Mouse (Mus musculus): ENCODE data around the gene Atp7a. TPM values are rescaled to one million over a fixed set of nuclear protein-coding genes. Genes with fewer than 3 reads are reported as not detected.

Atp7a gene
- polyA plus RNA-seq, 1 experiment from 2014 or later, result 26.7 TPM

DNA sequence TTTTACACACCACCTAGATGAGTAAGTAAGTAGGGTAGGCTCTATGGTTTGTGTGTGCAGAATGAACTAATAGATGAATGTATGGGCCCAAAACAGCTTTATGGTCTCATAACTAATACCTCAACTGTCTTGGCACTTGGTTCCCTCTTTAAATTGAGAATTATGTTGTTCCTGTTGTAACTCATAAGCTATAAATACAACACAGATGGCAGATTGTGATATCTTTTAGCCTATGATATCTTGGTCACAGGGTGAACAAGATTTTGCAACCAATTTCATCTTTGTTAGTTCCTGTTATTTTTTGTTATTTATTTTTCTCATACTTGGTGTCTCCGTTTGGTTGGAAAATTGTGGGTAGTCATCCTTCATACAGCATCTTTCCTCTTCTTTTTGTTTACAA lies 121.1 kb downstream of the Atp7a start:
- Histone ChIP-seq H3K9me3 (ENCODE audit: control insufficient read depth, low read length) (no peaks in the 10 kb centered on the region), H3K4me1 (replicated peaks; ENCODE audit: control insufficient read depth, insufficient read depth, low read length) (no peaks in the 10 kb centered on the region), H3K36me3 (ENCODE audit: control insufficient read depth, insufficient read depth, low read length) (no peaks in the 10 kb centered on the region), H3K9ac (ENCODE audit: low read length) (no peak overlapping the region), H3K4me3 (ENCODE audit: low read length) (no peak overlapping the region), H3K27me3 (ENCODE audit: control insufficient read depth, insufficient read depth, low read depth, low read length) (no peaks in the 10 kb centered on the region; the same call in 1 of the 2 replicates), H3K27ac (ENCODE audit: low read length) (no peak overlapping the region), H3K4me2 (ENCODE audit: low read depth, low read length) (no peak overlapping the region)
- ATAC-seq (ENCODE audit: low read depth), result no peak
- 65% methylated on average over 1 of the region's 1 CpGs for WGBS

DNA sequence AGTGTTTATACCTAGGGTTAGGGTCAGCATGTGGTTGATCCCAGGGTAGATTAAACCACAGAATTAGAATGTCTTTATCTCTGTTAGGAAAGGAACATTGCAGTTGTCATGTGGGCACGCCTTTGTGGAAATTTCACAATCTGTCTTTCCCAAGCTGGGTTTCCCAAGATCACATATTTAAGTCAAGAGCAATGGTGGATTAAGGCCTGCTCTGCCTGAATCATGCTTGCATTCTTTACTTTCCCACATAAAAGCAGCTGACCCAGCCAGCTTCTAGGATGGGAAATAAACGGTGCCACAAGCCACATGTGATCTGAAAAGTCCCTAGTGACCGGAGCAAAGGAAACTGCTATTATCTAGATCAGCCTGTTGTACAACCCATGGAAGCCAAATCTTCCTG lies 122.4 kb downstream of the Atp7a start:
- no peak for ATAC-seq (ENCODE audit: low read depth)
- Histone ChIP-seq H3K9ac (ENCODE audit: low read length) (no peak overlapping the region), H3K36me3 (ENCODE audit: control insufficient read depth, insufficient read depth, low read length) (no peaks in the 10 kb centered on the region), H3K4me1 (replicated peaks; ENCODE audit: control insufficient read depth, insufficient read depth, low read length) (no peaks in the 10 kb centered on the region), H3K4me3 (ENCODE audit: low read length) (no peak overlapping the region), H3K4me2 (ENCODE audit: low read depth, low read length) (no peak overlapping the region), H3K27ac (ENCODE audit: low read length) (no peak overlapping the region), H3K9me3 (ENCODE audit: control insufficient read depth, low read length) (no peaks in the 10 kb centered on the region), H3K27me3 (ENCODE audit: control insufficient read depth, insufficient read depth, low read depth, low read length) (no peaks in the 10 kb centered on the region; the same call in 1 of the 2 replicates)
- WGBS, result 81% methylated on average over 3 of the region's 3 CpGs

DNA sequence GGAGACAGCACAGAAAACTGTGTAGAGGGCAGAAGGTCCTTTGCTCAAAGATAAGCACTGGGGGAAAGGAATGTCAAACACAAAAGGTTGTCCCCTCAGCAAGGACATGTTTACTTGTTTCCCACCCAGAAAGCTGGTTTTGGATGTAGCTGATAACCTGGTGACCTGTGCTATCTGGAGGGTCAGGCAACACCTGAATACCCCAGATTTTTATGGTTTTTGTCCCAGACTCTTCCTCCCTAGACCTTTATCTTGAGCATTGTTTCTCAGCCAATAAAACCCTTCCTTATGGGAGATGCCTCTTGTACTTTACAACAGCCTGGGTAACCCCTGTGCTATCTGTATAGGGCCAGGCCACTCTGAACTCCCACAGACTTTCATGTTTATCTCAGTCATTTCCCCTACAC lies 127.1 kb downstream of the Atp7a start:
- Histone ChIP-seq H3K4me1 (replicated peaks; ENCODE audit: control insufficient read depth, insufficient read depth, low read length) (no peaks in the 10 kb centered on the region), H3K36me3 (ENCODE audit: control insufficient read depth, insufficient read depth, low read length) (no peaks in the 10 kb centered on the region), H3K27me3 (ENCODE audit: control insufficient read depth, insufficient read depth, low read depth, low read length) (peaks cover 5% of the 10 kb centered on the region), H3K4me3 (ENCODE audit: low read length) (no peak overlapping the region), H3K4me2 (ENCODE audit: low read depth, low read length) (no peak overlapping the region), H3K27ac (ENCODE audit: low read length) (no peak overlapping the region), H3K9ac (ENCODE audit: low read length) (no peak overlapping the region), H3K9me3 (ENCODE audit: control insufficient read depth, low read length) (no peaks in the 10 kb centered on the region)
- ATAC-seq (ENCODE audit: low read depth), result no peak

DNA sequence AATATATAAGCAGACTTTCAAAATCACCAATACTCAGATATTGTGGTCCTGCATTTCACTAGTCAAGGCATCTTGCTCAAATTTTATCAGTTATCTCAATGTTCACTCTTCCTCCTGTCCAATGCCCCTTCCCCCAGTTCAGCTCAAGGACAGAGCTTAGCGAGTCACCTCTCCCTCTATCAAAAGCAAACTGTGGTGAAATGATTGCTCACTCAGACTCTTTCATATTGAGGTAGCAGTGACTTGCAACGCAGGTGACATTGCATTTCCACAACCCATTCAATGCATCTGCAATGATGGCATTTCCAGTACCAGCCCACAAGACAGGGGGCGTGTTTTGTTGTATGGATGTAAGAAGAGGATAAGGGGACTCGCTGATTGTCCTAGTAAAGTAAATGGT lies 128.8 kb downstream of the Atp7a start:
- no peak overlapping the region for H3K27ac ChIP-seq (ENCODE audit: low read length)
- no peak overlapping the region for H3K4me2 ChIP-seq (ENCODE audit: low read depth, low read length)
- H3K4me3 ChIP-seq (ENCODE audit: low read length), result no peak overlapping the region
- no peaks in the 10 kb centered on the region for H3K9me3 ChIP-seq (ENCODE audit: control insufficient read depth, low read length)
- H3K36me3 ChIP-seq (ENCODE audit: control insufficient read depth, insufficient read depth, low read length), result no peaks in the 10 kb centered on the region
- ATAC-seq (ENCODE audit: low read depth), result no peak
- no peak overlapping the region for H3K9ac ChIP-seq (ENCODE audit: low read length)
- 58% methylated on average over 4 of the region's 4 CpGs for WGBS
- no peaks in the 10 kb centered on the region for H3K4me1 ChIP-seq (replicated peaks; ENCODE audit: control insufficient read depth, insufficient read depth, low read length)
- H3K27me3 ChIP-seq (ENCODE audit: control insufficient read depth, insufficient read depth, low read depth, low read length), result peaks cover 5% of the 10 kb centered on the region

DNA sequence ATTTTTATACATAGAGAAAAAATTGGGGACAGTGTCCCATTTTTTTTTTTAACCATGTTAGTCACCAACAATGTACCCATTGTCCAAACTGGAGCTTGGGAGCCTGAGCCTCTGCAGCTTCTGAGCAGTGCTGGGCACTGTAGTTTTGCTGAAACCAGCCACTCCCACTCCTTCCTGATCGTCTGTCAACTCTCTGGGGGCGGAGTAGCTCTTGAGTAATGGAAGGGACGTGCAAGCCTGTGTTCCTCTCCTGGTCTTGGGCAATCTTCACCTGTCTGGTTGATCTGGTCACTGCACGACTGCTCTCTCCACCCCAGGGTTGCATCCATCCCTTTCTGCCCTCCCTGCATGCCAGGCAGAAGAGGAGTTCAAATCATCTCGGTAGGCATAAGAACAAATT lies 136.9 kb downstream of the Atp7a start:
- Histone ChIP-seq H3K9me3 (ENCODE audit: control insufficient read depth, low read length) (no peaks in the 10 kb centered on the region), H3K9ac (ENCODE audit: low read length) (no peak overlapping the region), H3K27me3 (ENCODE audit: control insufficient read depth, insufficient read depth, low read depth, low read length) (no peaks in the 10 kb centered on the region), H3K4me2 (ENCODE audit: low read depth, low read length) (no peak overlapping the region), H3K4me1 (replicated peaks; ENCODE audit: control insufficient read depth, insufficient read depth, low read length) (0 out of 2 replicates have a peak, but pooled peaks cover 3% of the 10 kb centered on the region), H3K4me3 (ENCODE audit: low read length) (no peak overlapping the region), H3K36me3 (ENCODE audit: control insufficient read depth, insufficient read depth, low read length) (no peaks in the 10 kb centered on the region), H3K27ac (ENCODE audit: low read length) (no peak overlapping the region)
- WGBS, result 33% methylated on average over 5 of the region's 5 CpGs
- ATAC-seq (ENCODE audit: low read depth), result peak; percentile 84

DNA sequence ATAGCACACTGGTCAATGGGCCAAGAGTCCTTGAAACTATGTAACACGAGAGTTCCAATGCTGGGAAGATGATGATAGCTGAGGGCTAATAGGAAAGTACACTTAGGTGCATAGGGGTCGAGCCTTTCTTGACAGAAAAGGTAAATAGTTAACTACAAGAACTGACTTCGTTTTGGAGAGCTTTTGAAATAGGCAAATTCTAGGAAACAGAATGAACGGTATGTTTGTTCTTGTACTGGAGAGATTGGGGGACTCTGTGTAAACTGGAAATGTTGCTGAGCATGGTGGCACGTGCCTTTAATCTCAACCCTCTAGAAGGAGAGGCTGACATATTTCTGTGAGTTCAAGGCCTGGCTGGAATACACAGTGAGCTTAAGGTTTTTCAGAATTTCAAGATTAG lies 137.5 kb downstream of the Atp7a start:
- Histone ChIP-seq H3K4me1 (replicated peaks; ENCODE audit: control insufficient read depth, insufficient read depth, low read length) (0 out of 2 replicates have a peak, but pooled peaks cover 3% of the 10 kb centered on the region), H3K9ac (ENCODE audit: low read length) (no peak overlapping the region), H3K27ac (ENCODE audit: low read length) (no peak overlapping the region), H3K4me3 (ENCODE audit: low read length) (no peak overlapping the region), H3K36me3 (ENCODE audit: control insufficient read depth, insufficient read depth, low read length) (no peaks in the 10 kb centered on the region), H3K27me3 (ENCODE audit: control insufficient read depth, insufficient read depth, low read depth, low read length) (no peaks in the 10 kb centered on the region), H3K9me3 (ENCODE audit: control insufficient read depth, low read length) (no peaks in the 10 kb centered on the region), H3K4me2 (ENCODE audit: low read depth, low read length) (no peak overlapping the region)
- 46% methylated on average over 5 of the region's 5 CpGs for WGBS
- ATAC-seq (ENCODE audit: low read depth), result peak; percentile 74

DNA sequence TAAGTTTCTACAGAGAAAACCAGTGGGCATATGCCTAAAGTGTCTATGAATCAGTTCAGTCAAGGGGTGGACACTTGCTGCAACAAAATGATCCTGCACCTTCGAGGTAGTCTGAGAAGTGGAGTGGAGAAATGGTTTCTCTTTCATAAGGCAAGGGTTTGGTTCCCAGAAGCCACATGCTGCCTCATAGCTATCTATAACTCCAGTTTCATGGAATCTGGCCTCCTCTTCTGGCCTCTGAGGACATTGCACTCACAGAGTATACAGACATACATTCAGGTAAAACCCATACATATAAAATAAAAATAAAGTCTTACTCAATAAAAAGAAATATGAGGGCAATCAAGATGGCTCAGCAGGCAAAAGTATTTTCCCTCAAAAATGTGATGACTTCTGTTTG lies 138.0 kb downstream of the Atp7a start:
- WGBS, result 40% methylated on average over 1 of the region's 1 CpGs
- Histone ChIP-seq H3K4me1 (replicated peaks; ENCODE audit: control insufficient read depth, insufficient read depth, low read length) (0 out of 2 replicates have a peak, but pooled peaks cover 3% of the 10 kb centered on the region), H3K36me3 (ENCODE audit: control insufficient read depth, insufficient read depth, low read length) (no peaks in the 10 kb centered on the region), H3K27ac (ENCODE audit: low read length) (no peak overlapping the region), H3K9me3 (ENCODE audit: control insufficient read depth, low read length) (no peaks in the 10 kb centered on the region), H3K27me3 (ENCODE audit: control insufficient read depth, insufficient read depth, low read depth, low read length) (no peaks in the 10 kb centered on the region), H3K4me3 (ENCODE audit: low read length) (no peak overlapping the region), H3K9ac (ENCODE audit: low read length) (no peak overlapping the region), H3K4me2 (ENCODE audit: low read depth, low read length) (no peak overlapping the region)
- ATAC-seq (ENCODE audit: low read depth), result no peak

DNA sequence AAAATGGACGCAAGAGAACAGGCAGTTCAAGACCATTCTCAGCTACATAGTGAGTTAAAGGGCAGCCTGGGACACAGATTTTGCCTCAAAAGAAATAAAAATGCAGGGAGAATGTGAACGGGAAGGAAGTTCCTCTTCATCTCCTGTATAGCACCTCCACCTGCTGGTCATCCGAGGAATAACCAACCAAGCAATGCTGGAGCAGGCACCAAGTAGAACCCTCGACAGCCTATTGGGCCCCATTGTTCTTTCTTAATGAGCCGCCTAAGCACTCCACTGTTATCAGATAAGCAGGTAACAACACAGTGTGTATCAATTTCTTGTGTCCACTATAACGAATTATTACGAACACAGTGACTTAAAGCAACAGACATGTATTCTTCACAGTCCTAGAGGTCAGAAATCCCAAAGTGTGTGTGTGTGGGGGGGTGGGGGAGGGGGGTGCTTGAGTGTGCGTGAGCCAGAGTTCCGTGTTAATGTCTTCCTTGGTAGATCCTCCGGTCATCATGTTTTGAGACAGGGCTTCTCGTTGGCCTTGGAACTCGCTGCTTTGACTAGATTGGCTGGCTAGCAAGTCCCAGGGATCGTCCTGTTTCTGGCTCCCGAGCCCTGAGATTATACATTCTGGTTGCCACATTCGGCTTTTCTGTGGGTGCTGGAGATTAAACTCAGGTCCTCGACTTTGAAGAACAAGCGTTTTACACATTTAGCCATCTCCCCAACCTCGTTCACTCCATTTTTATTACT lies 144.2 kb downstream of the Atp7a start:
- H3K4me1 ChIP-seq (replicated peaks; ENCODE audit: control insufficient read depth, insufficient read depth, low read length), result no peaks in the 10 kb centered on the region
- H3K27ac ChIP-seq (ENCODE audit: low read length), result no peak overlapping the region
- peak; percentile 89 for ATAC-seq (ENCODE audit: low read depth)
- H3K36me3 ChIP-seq (ENCODE audit: control insufficient read depth, insufficient read depth, low read length), result no peaks in the 10 kb centered on the region
- peak overlapping the region; percentile 49 for H3K4me2 ChIP-seq (ENCODE audit: low read depth, low read length)
- peak overlapping the region; percentile 47; the same call in 1 of the 2 replicates for H3K9ac ChIP-seq (ENCODE audit: low read length)
- peak overlapping the region; percentile 39 for H3K4me3 ChIP-seq (ENCODE audit: low read length)
- no peaks in the 10 kb centered on the region for H3K27me3 ChIP-seq (ENCODE audit: control insufficient read depth, insufficient read depth, low read depth, low read length)
- 24% methylated on average over 18 of the region's 18 CpGs for WGBS
- H3K9me3 ChIP-seq (ENCODE audit: control insufficient read depth, low read length), result no peaks in the 10 kb centered on the region

DNA sequence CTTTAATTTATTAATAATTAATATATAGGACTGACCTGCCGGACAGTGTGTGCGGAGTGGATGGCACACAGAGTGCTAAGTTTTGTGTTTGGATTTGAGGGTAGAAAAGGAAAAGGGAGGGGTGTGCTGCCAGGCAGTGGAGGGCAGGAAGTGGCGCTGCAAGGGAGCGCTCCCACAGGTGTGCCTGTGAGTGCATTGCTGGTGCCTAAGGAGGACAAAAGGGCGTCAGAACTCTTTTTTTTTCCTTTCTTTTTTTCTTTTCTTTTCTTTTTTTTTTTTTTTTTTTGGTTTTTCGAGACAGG lies 144.7 kb downstream of the Atp7a start:
- H3K4me1 ChIP-seq (replicated peaks; ENCODE audit: control insufficient read depth, insufficient read depth, low read length), result no peaks in the 10 kb centered on the region
- H3K4me3 ChIP-seq (ENCODE audit: low read length), result peak overlapping the region; percentile 39
- ATAC-seq (ENCODE audit: low read depth), result peak; percentile 47; the same call in 1 of the 2 replicates
- no peaks in the 10 kb centered on the region for H3K36me3 ChIP-seq (ENCODE audit: control insufficient read depth, insufficient read depth, low read length)
- H3K9me3 ChIP-seq (ENCODE audit: control insufficient read depth, low read length), result no peaks in the 10 kb centered on the region
- H3K27ac ChIP-seq (ENCODE audit: low read length), result no peak overlapping the region
- 44% methylated on average over 5 of the region's 6 CpGs for WGBS
- peak overlapping the region; percentile 49 for H3K4me2 ChIP-seq (ENCODE audit: low read depth, low read length)
- H3K27me3 ChIP-seq (ENCODE audit: control insufficient read depth, insufficient read depth, low read depth, low read length), result no peaks in the 10 kb centered on the region
- no peak overlapping the region for H3K9ac ChIP-seq (ENCODE audit: low read length)
